Mouse (Mus musculus) pancreas, adult 10 weeks (tissue): ENCODE results near the gene Rps25. TPM values are rescaled to one million over a fixed set of nuclear protein-coding genes. Genes with fewer than 3 reads are reported as not detected.

ENCODE experiments used
- polyA plus RNA-seq: library from polyadenylated mRNA; stranded (reverse); fragments of 350-450 nt; fragmentation: Illumina TruSeq; extraction: RNeasy Lipid Tissue Mini Kit (QIAGEN cat#74804); gene quantifications from one replicate; pipeline ENCODE4 v1.2.3, GENCODE M21; 2015; ENCODE audit warnings: low read depth, low replicate concordance; ENCODE audit not compliant: insufficient read depth

Gene Rps25
- polyA plus RNA-seq: 701 TPM

GRCm38 (mm10) chr9:44406906-44407751, at the start of gene Rps25, which contains the start of gene Trappc4:
Gene Rps25, plus strand, starts transcription at chr9:44407139.
Gene Trappc4, minus strand, starts transcription at chr9:44407600.

GRCm38 (mm10) chr9:44361190-44361917, 45.6 kb upstream of the Rps25 start, which contains the start of gene Vps11:
Gene Vps11, minus strand, starts transcription at chr9:44361670.

GRCm38 (mm10) chr9:44379054-44379834, 27.7 kb upstream of the Rps25 start, which contains the start of gene Hyou1:
Gene Hyou1, plus strand, starts transcription at chr9:44379490.

GRCm38 (mm10) chr9:44396684-44397411, 10.1 kb upstream of the Rps25 start, which contains the start of gene Slc37a4:
Gene Slc37a4, plus strand, starts transcription at chr9:44396852.

GRCm38 (mm10) chr9:44418519-44419385, 11.8 kb downstream of the Rps25 start, which contains the start of gene Ccdc84:
Gene Ccdc84, minus strand, starts transcription at chr9:44418569.

GRCm38 (mm10) chr9:44440961-44441360, 34.0 kb downstream of the Rps25 start, which contains the start of gene Foxr1:
Gene Foxr1, minus strand, starts transcription at chr9:44441136.

GRCm38 (mm10) chr9:44454891-44455220, 47.9 kb downstream of the Rps25 start, which contains the start of gene Upk2:
Gene Upk2, minus strand, starts transcription at chr9:44454976.

Other genes with a start within 250 kb of the Rps25 start
- gene Cbl, start 173.1 kb upstream of the Rps25 start, polyA plus RNA-seq: 3.7 TPM
- gene Ccdc153, start 166.5 kb upstream of the Rps25 start, polyA plus RNA-seq: not detected
- gene Pdzd3, start 155.7 kb upstream of the Rps25 start, polyA plus RNA-seq: not detected
- gene Nlrx1, start 138.5 kb upstream of the Rps25 start, polyA plus RNA-seq: 1.5 TPM
- not detected for gene Abcg4, start 118.5 kb upstream of the Rps25 start, polyA plus RNA-seq
- 6.1 TPM for gene Hinfp, start 101.5 kb upstream of the Rps25 start, polyA plus RNA-seq
- 7.6 TPM for gene C2cd2l, start 86.9 kb upstream of the Rps25 start, polyA plus RNA-seq
- gene Dpagt1, start 81.1 kb upstream of the Rps25 start, polyA plus RNA-seq: 13.7 TPM
- 5.7 TPM for gene H2afx, start 72.4 kb upstream of the Rps25 start, polyA plus RNA-seq
- 13.2 TPM for gene Hmbs, start 62.9 kb upstream of the Rps25 start, polyA plus RNA-seq
- gene Vps11, start 45.5 kb upstream of the Rps25 start, polyA plus RNA-seq: 10.4 TPM
- gene Hyou1, start 27.6 kb upstream of the Rps25 start, polyA plus RNA-seq: 69.6 TPM
- 13.2 TPM for gene Slc37a4, start 10.3 kb upstream of the Rps25 start, polyA plus RNA-seq
- gene Trappc4, start 461 bp downstream of the Rps25 start, polyA plus RNA-seq: 19.2 TPM
- 37.6 TPM for gene Ccdc84, start 11.4 kb downstream of the Rps25 start, polyA plus RNA-seq
- not detected for gene Foxr1, start 34.0 kb downstream of the Rps25 start, polyA plus RNA-seq
- gene Upk2, start 47.8 kb downstream of the Rps25 start, polyA plus RNA-seq: not detected
- gene Bcl9l, start 75.7 kb downstream of the Rps25 start, polyA plus RNA-seq: 7.3 TPM
- gene Cxcr5, start 154.7 kb downstream of the Rps25 start, polyA plus RNA-seq: not detected
- 16.2 TPM for gene Ddx6, start 197.8 kb downstream of the Rps25 start, polyA plus RNA-seq